10 mouse cellular contexts compared by ENCODE assay signal in the genomic region with DNA sequence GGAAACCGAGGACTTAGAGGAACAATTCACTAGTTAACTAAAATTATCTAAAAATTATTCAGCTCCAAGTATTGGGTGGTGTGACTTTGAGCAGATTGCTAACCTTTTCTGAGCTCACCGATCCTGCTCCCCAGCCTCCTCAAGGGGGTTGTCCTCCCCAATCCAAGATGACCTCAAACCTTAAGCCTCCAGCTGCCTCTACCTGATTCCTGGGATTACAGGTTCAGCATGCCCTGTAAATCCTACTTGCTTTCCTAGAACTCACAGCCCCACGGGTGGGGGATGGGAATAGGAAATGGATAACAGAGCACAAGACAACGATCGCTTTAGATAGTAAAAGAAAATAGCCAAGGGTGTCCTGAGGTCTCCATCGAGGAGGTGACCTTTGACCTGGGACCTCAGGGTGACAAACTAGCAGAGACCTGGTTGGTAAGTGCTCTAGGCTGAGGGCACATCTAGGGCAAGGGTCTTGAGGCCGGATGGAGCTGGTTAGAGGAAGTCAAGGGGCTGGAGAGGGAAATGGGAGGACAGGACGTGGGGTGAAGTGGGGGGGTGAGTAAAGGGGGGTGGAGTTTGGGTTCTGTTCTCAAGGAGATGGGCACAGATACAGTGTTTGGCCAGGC. TPM values are rescaled to one million over a fixed set of nuclear protein-coding genes. Genes with fewer than 3 reads are reported as not detected.
DNase-seq lines count a peak whose midpoint lies in the region; ATAC-seq and TF ChIP-seq lines count a peak whose summit lies in the region.
"Had no signal": no experiment of that assay in that cellular context is flagged by ENCODE, and none has a peak within 500 bp of the region (broad histone marks: within the 10 kb centered on the region; RNA-seq: fewer than 3 reads in every experiment).

No protein-coding gene starts in this region.

- H3K27ac ChIP-seq in left cerebral cortex, adult 2 months: peak overlapping the region; percentile 61
- H3K27ac ChIP-seq in embryonic facial prominence, embryonic 15.5 days (replicated peaks): peak overlapping the region; percentile 92
- peak overlapping the region; percentile 87 for H3K27ac ChIP-seq in kidney, embryonic 15.5 days
- 0 out of 2 replicates have a peak overlapping the region, but pooled peaks have one; percentile 17 for H3K27ac ChIP-seq in neural tube, embryonic 12.5 days

- H3K36me3 ChIP-seq in embryonic facial prominence, embryonic 15.5 days: no peaks in the 10 kb centered on the region
- H3K36me3 ChIP-seq in kidney, embryonic 15.5 days: no peaks in the 10 kb centered on the region
- no peaks in the 10 kb centered on the region for H3K36me3 ChIP-seq in neural tube, embryonic 12.5 days

- H3K27me3 ChIP-seq in embryonic facial prominence, embryonic 15.5 days: no peaks in the 10 kb centered on the region
- H3K27me3 ChIP-seq in kidney, embryonic 15.5 days: no peaks in the 10 kb centered on the region
- no peaks in the 10 kb centered on the region for H3K27me3 ChIP-seq in neural tube, embryonic 12.5 days (replicated peaks)
- H3K27me3 ChIP-seq: Patski had no signal

- peak; percentile 48 for ATAC-seq in embryonic facial prominence, embryonic 15.5 days (ENCODE audit: insufficient number of reproducible peaks, low FRiP score, low TSS enrichment, low read depth)
- peak; percentile 41 for ATAC-seq in kidney, embryonic 15.5 days (replicated peaks; ENCODE audit: low FRiP score)
- 0 out of 2 replicates have a peak, but pooled peaks have one; percentile 1 for ATAC-seq in neural tube, embryonic 12.5 days (ENCODE audit: low FRiP score, low read depth)
- ATAC-seq: Patski had no signal

- DNase-seq in left cerebral cortex, adult 2 months (ENCODE audit: extremely low spot score in 1 of 2, low spot score in 2 of 2): no peak
- no peak for DNase-seq in left cerebral cortex, adult 8-10 months (ENCODE audit: low spot score in 2 of 2)
- DNase-seq in gastrocnemius, adult 8-10 months (ENCODE audit: low spot score in 2 of 2): no peak
- no peak for DNase-seq in testis, postnatal 14 days (ENCODE audit: low spot score)
- no peak for DNase-seq in layer of hippocampus, adult 8-10 months (ENCODE audit: low spot score in 2 of 2)

- H3K9me3 ChIP-seq in embryonic facial prominence, embryonic 15.5 days (replicated peaks): no peaks in the 10 kb centered on the region
- no peaks in the 10 kb centered on the region for H3K9me3 ChIP-seq in kidney, embryonic 15.5 days (replicated peaks)
- no peaks in the 10 kb centered on the region for H3K9me3 ChIP-seq in neural tube, embryonic 12.5 days

- H3K4me3 ChIP-seq in left cerebral cortex, adult 2 months: no peak overlapping the region
- H3K4me3 ChIP-seq in embryonic facial prominence, embryonic 15.5 days (replicated peaks): no peak overlapping the region
- no peak overlapping the region for H3K4me3 ChIP-seq in kidney, embryonic 15.5 days (replicated peaks)
- H3K4me3 ChIP-seq in neural tube, embryonic 12.5 days: no peak overlapping the region

- intact Hi-C loops in left cerebral cortex, adult 2 months (cut with DNase I): no loop called here

- no peak for TF ChIP-seq CTCF in left cerebral cortex, adult 2 months (IDR thresholded peaks at IDR 0.05)

- peaks cover 72% of the 10 kb centered on the region for H3K4me1 ChIP-seq in embryonic facial prominence, embryonic 15.5 days
- peaks cover 92% of the 10 kb centered on the region for H3K4me1 ChIP-seq in kidney, embryonic 15.5 days
- H3K4me1 ChIP-seq in neural tube, embryonic 12.5 days: peaks cover 35% of the 10 kb centered on the region

- H3K9ac ChIP-seq in embryonic facial prominence, embryonic 15.5 days: no peak overlapping the region
- H3K9ac ChIP-seq in kidney, embryonic 15.5 days: no peak overlapping the region
- no peak overlapping the region for H3K9ac ChIP-seq in neural tube, embryonic 12.5 days

- H3K4me2 ChIP-seq in embryonic facial prominence, embryonic 15.5 days (replicated peaks): peak overlapping the region; percentile 15; the same call in 1 of the 2 replicates
- peak overlapping the region; percentile 10; the same call in 1 of the 2 replicates for H3K4me2 ChIP-seq in kidney, embryonic 15.5 days
- H3K4me2 ChIP-seq in neural tube, embryonic 12.5 days (replicated peaks): 0 out of 2 replicates have a peak overlapping the region, but pooled peaks have one; percentile 4

- WGBS in embryonic facial prominence, embryonic 15.5 days: 25% methylated on average over 8 of the region's 8 CpGs
- WGBS in kidney, embryonic 15.5 days: 32% methylated on average over 8 of the region's 8 CpGs
- 54% methylated on average over 8 of the region's 8 CpGs for WGBS in neural tube, embryonic 12.5 days

RNA-seq across cellular contexts. Expression of gene Id1, which starts 6.9 kb away (rescaled TPM):
- total RNA-seq in left cerebral cortex, adult 2 months (2021): 10 to 100 TPM; 22.4 to 24.2 TPM
- total RNA-seq in left cerebral cortex, adult 8-10 months (2022): 10 to 100 TPM; 19.1 to 30.8 (median 22.9) TPM
- polyA plus RNA-seq in embryonic facial prominence, embryonic 15.5 days (2015; fragmentation: Nextera tagmentation; extraction: Ambion mirVana): 142 and 160 TPM in 2 replicates
- polyA plus RNA-seq in kidney, embryonic 15.5 days (2015; fragmentation: Nextera tagmentation; extraction: Ambion mirVana): 133 and 143 TPM in 2 replicates
- 103 and 107 TPM in 2 replicates for polyA plus RNA-seq in neural tube, embryonic 12.5 days (2016; fragmentation: Nextera tagmentation; extraction: Ambion mirVana)
- 10 to 100 TPM in 1 of 4 experiments, 1 to 10 TPM in 3; 6.7 to 16.6 (median 8.4) TPM for total RNA-seq in gastrocnemius, adult 8-10 months (2022)
- 10 to 100 TPM; 18.1 to 24.9 (median 22.5) TPM for total RNA-seq in layer of hippocampus, adult 8-10 months (2022)
- total RNA-seq: megakaryocyte-erythroid progenitor cell, adult 5-6 weeks had no signal

RNA-seq across cellular contexts. Expression of gene Cox4i2, which starts 24.8 kb away (rescaled TPM):
- 1 to 10 TPM; 1.7 to 1.9 TPM for total RNA-seq in left cerebral cortex, adult 2 months (2021)
- total RNA-seq in left cerebral cortex, adult 8-10 months (2022): 1 to 10 TPM; 2.1 to 4.8 (median 2.5) TPM
- 37.7 and 37.9 TPM in 2 replicates for polyA plus RNA-seq in embryonic facial prominence, embryonic 15.5 days (2015; fragmentation: Nextera tagmentation; extraction: Ambion mirVana)
- 16.4 and 20.9 TPM in 2 replicates for polyA plus RNA-seq in kidney, embryonic 15.5 days (2015; fragmentation: Nextera tagmentation; extraction: Ambion mirVana)
- 3.7 and 4.4 TPM in 2 replicates for polyA plus RNA-seq in neural tube, embryonic 12.5 days (2016; fragmentation: Nextera tagmentation; extraction: Ambion mirVana)
- 1 to 10 TPM; 1.4 to 3.1 (median 2.0) TPM for total RNA-seq in gastrocnemius, adult 8-10 months (2022)
- 1 to 10 TPM in 3 of 4 experiments, under 1 TPM in 1; 0.92 to 2.4 (median 2.2) TPM for total RNA-seq in layer of hippocampus, adult 8-10 months (2022)
- total RNA-seq: megakaryocyte-erythroid progenitor cell, adult 5-6 weeks had no signal

RNA-seq across cellular contexts. Expression of gene Mcts2, which starts 42.3 kb away (rescaled TPM):
- 10 to 100 TPM; 17.6 to 19.8 TPM for total RNA-seq in left cerebral cortex, adult 2 months (2021)
- total RNA-seq in left cerebral cortex, adult 8-10 months (2022): 10 to 100 TPM; 15.5 to 18.6 (median 18.2) TPM
- polyA plus RNA-seq in embryonic facial prominence, embryonic 15.5 days (2015; fragmentation: Nextera tagmentation; extraction: Ambion mirVana): 24.7 and 27.3 TPM in 2 replicates
- 29.5 and 31.0 TPM in 2 replicates for polyA plus RNA-seq in kidney, embryonic 15.5 days (2015; fragmentation: Nextera tagmentation; extraction: Ambion mirVana)
- polyA plus RNA-seq in neural tube, embryonic 12.5 days (2016; fragmentation: Nextera tagmentation; extraction: Ambion mirVana): 42.8 and 47.7 TPM in 2 replicates
- 10 to 100 TPM; 10.2 to 12.8 (median 11.9) TPM for total RNA-seq in gastrocnemius, adult 8-10 months (2022)
- total RNA-seq in layer of hippocampus, adult 8-10 months (2022): 10 to 100 TPM; 17.7 to 21.8 (median 19.0) TPM

RNA-seq across cellular contexts. Expression of gene H13, which starts 59.9 kb away (rescaled TPM):
- total RNA-seq in left cerebral cortex, adult 2 months (2021): 10 to 100 TPM; 77.2 to 82.2 TPM
- 10 to 100 TPM; 59.6 to 78.5 (median 71.8) TPM for total RNA-seq in left cerebral cortex, adult 8-10 months (2022)
- polyA plus RNA-seq in embryonic facial prominence, embryonic 15.5 days (2015; fragmentation: Nextera tagmentation; extraction: Ambion mirVana): 130 and 137 TPM in 2 replicates
- 141 and 147 TPM in 2 replicates for polyA plus RNA-seq in kidney, embryonic 15.5 days (2015; fragmentation: Nextera tagmentation; extraction: Ambion mirVana)
- 141 and 145 TPM in 2 replicates for polyA plus RNA-seq in neural tube, embryonic 12.5 days (2016; fragmentation: Nextera tagmentation; extraction: Ambion mirVana)
- total RNA-seq in gastrocnemius, adult 8-10 months (2022): 10 to 100 TPM; 25.7 to 34.6 (median 28.7) TPM
- 10 to 100 TPM; 69.8 to 81.5 (median 78.5) TPM for total RNA-seq in layer of hippocampus, adult 8-10 months (2022)

Comparison
In these comparisons a context has a peak if more than half of its experiments do, and no peak if none do; other contexts are left out.
1. H3K27ac ChIP-seq: peak in every context shown above with its lines; median percentile 92 in embryonic facial prominence, embryonic 15.5 days; 87 in kidney, embryonic 15.5 days; 61 in left cerebral cortex, adult 2 months; 17 in neural tube, embryonic 12.5 days.